8 mouse cellular contexts compared by ENCODE assay signal in genomic region chr4:134853637-134854485, GRCm38 (mm10). TPM values are rescaled to one million over a fixed set of nuclear protein-coding genes. Genes with fewer than 3 reads are reported as not detected.
A peak's percentile ranks its signal among the peaks of the same experiment; 100 is the strongest.
DNase-seq lines count a peak whose midpoint lies in the region; ATAC-seq and TF ChIP-seq lines count a peak whose summit lies in the region.

No protein-coding gene starts in this region.

- H3K9me3 ChIP-seq in hindbrain, embryonic 10.5 days: no peaks in the 10 kb centered on the region
- H3K9me3 ChIP-seq in lung, embryonic 15.5 days: no peaks in the 10 kb centered on the region

- TF ChIP-seq POLR2A in olfactory bulb, adult 2 months (IDR thresholded peaks at IDR 0.05; ENCODE audit: insufficient read depth, low read depth, low read length): peak; percentile 90
- TF ChIP-seq POLR2A in thymus, adult 2 months (IDR thresholded peaks at IDR 0.05; ENCODE audit: control insufficient read depth, extremely low read depth, insufficient read depth, low read length, poor library complexity): peak; percentile 58

- peak overlapping the region; percentile 99 for H3K27ac ChIP-seq in hindbrain, embryonic 10.5 days
- peak overlapping the region; percentile 90 for H3K27ac ChIP-seq in lung, embryonic 15.5 days
- H3K27ac ChIP-seq in olfactory bulb, adult 2 months (ENCODE audit: insufficient read depth, low read depth, low read length): peak overlapping the region; percentile 94
- no peak overlapping the region for H3K27ac ChIP-seq in thymus, adult 2 months (ENCODE audit: control insufficient read depth, insufficient read depth, low read length)

- 2% methylated on average over 91 of the region's 91 CpGs for WGBS in hindbrain, embryonic 10.5 days
- WGBS in lung, embryonic 15.5 days: under 1% methylated on average over 91 of the region's 91 CpGs
- WGBS in olfactory bulb, adult 2 months: 1% methylated on average over 91 of the region's 91 CpGs
- under 1% methylated on average over 90 of the region's 91 CpGs for WGBS in thymus, adult 2 months

- peak overlapping the region; percentile 50 for H3K9ac ChIP-seq in lung, embryonic 15.5 days

- peak; percentile 98 for DNase-seq in MN1 (ENCODE audit: low spot score)
- peak; percentile 96 for DNase-seq in cerebellum, adult 8-10 months
- peak; percentile 89 for DNase-seq in forelimb bud, embryonic 11.5 days (ENCODE audit: low read depth, low spot score)
- DNase-seq in hindbrain, embryonic 10.5 days (ENCODE audit: low spot score): peak; percentile 91
- DNase-seq in layer of hippocampus, adult 9-10 months (ENCODE audit: low spot score): peak; percentile 89
- DNase-seq in thymus, adult 2 months: peak; percentile 93

- peaks cover 38% of the 10 kb centered on the region for H3K4me1 ChIP-seq in hindbrain, embryonic 10.5 days (replicated peaks)
- peaks cover 32% of the 10 kb centered on the region for H3K4me1 ChIP-seq in lung, embryonic 15.5 days
- H3K4me1 ChIP-seq in olfactory bulb, adult 2 months (ENCODE audit: control insufficient read depth, insufficient read depth, low read length): peaks cover 9% of the 10 kb centered on the region
- peaks cover 8% of the 10 kb centered on the region for H3K4me1 ChIP-seq in thymus, adult 2 months (replicated peaks; ENCODE audit: control insufficient read depth, insufficient read depth, low read length)

- peaks cover 22% of the 10 kb centered on the region for H3K27me3 ChIP-seq in hindbrain, embryonic 10.5 days (ENCODE audit: insufficient read depth, poor library complexity, severe bottlenecking)
- no peaks in the 10 kb centered on the region for H3K27me3 ChIP-seq in lung, embryonic 15.5 days
- no peaks in the 10 kb centered on the region; the same call in 1 of the 2 replicates for H3K27me3 ChIP-seq in thymus, adult 2 months (ENCODE audit: control insufficient read depth, insufficient read depth, low read length)

- H3K4me2 ChIP-seq in lung, embryonic 15.5 days: peak overlapping the region; percentile 87

- peak; percentile 93 for ATAC-seq in lung, embryonic 15.5 days (ENCODE audit: borderline replicate concordance, extremely low read depth, low FRiP score, low TSS enrichment)

- no peaks in the 10 kb centered on the region for H3K36me3 ChIP-seq in hindbrain, embryonic 10.5 days
- H3K36me3 ChIP-seq in lung, embryonic 15.5 days: no peaks in the 10 kb centered on the region
- no peaks in the 10 kb centered on the region for H3K36me3 ChIP-seq in thymus, adult 2 months (ENCODE audit: control insufficient read depth, insufficient read depth, low read length)

- TF ChIP-seq CTCF in olfactory bulb, adult 2 months (IDR thresholded peaks at IDR 0.05; ENCODE audit: insufficient read depth, low read depth, low read length): no peak
- TF ChIP-seq CTCF in thymus, adult 2 months (IDR thresholded peaks at IDR 0.05; ENCODE audit: borderline replicate concordance, control insufficient read depth, extremely low read depth, insufficient read depth, low read length, poor library complexity): 0 out of 2 replicates have a peak, but pooled peaks have one; percentile 56

- peak overlapping the region; percentile 95 for H3K4me3 ChIP-seq in hindbrain, embryonic 10.5 days
- peak overlapping the region; percentile 99 for H3K4me3 ChIP-seq in lung, embryonic 15.5 days
- peak overlapping the region; percentile 65 for H3K4me3 ChIP-seq in olfactory bulb, adult 2 months (ENCODE audit: insufficient read depth, low read depth, low read length)
- H3K4me3 ChIP-seq in thymus, adult 2 months (ENCODE audit: control insufficient read depth, insufficient read depth, low read length): peak overlapping the region; percentile 71

RNA-seq across cellular contexts. Expression of gene Maco1, which starts 0.7 kb away (rescaled TPM):
- 39.2 and 48.2 TPM in 2 replicates for polyA plus RNA-seq in hindbrain, embryonic 10.5 days (2016; fragmentation: Nextera tagmentation; extraction: Ambion mirVana)
- polyA plus RNA-seq in lung, embryonic 15.5 days (2015; fragmentation: Nextera tagmentation; extraction: Ambion mirVana): 36.1 and 39.9 TPM in 2 replicates
- not detected in 2 replicates for polyA plus RNA-seq in olfactory bulb, adult 2 months (2012; ENCODE audit: insufficient read depth, insufficient read length, low replicate concordance, missing spikeins)
- 12.0 and 15.0 TPM in 2 replicates for polyA plus RNA-seq in thymus, adult 2 months (2012; rRNA removed)

RNA-seq across cellular contexts. Expression of gene Rhd, which starts 10.5 kb away (rescaled TPM):
- polyA plus RNA-seq in hindbrain, embryonic 10.5 days (2016; fragmentation: Nextera tagmentation; extraction: Ambion mirVana): 11.2 and 12.5 TPM in 2 replicates
- 2.3 and 5.4 TPM in 2 replicates for polyA plus RNA-seq in lung, embryonic 15.5 days (2015; fragmentation: Nextera tagmentation; extraction: Ambion mirVana)
- polyA plus RNA-seq in olfactory bulb, adult 2 months (2012; ENCODE audit: insufficient read depth, insufficient read length, low replicate concordance, missing spikeins): not detected in 2 replicates
- polyA plus RNA-seq in thymus, adult 2 months (2012; rRNA removed): 0.38 TPM in 1 of 2 replicates, not detected in the other
